Mouse (Mus musculus) brown adipose tissue, adult 24 weeks (tissue): ENCODE data around the gene Ndufb3. TPM values are rescaled to one million over a fixed set of nuclear protein-coding genes. Genes with fewer than 3 reads are reported as not detected.
"Not testable (repeated sequence)": the region's sequence is repeated elsewhere in the genome, so short reads cannot be mapped to it uniquely, and the experiment has no call there.

ENCODE experiments used
- H3K27ac ChIP-seq: fragments of 200-500 bp; replicated peaks from 2 replicates; pipeline ENCODE4 v1.5.1; 2012; ENCODE audit warnings: low read depth, mild to moderate bottlenecking, low read length
- H3K4me1 ChIP-seq: fragments of 200-500 bp; 2 replicates; pipeline ENCODE4 v1.6.1; 2012; ENCODE audit warnings: low read length, mixed read lengths; ENCODE audit not compliant: control insufficient read depth, insufficient read depth, insufficient read length
- H3K4me3 ChIP-seq: fragments of 200-500 bp; 2 replicates; pipeline ENCODE4 v1.5.1; 2012; ENCODE audit warnings: low read depth, mild to moderate bottlenecking, low read length, moderate library complexity; ENCODE audit not compliant: insufficient read depth
- polyA plus RNA-seq: library from polyadenylated mRNA; stranded (reverse); fragments of >200 nt; gene quantifications from 2 replicates; pipeline ENCODE4 v1.2.4, GENCODE M21; 2012; ENCODE audit not compliant: missing spikeins, insufficient read depth, insufficient read length

Gene Ndufb3
- polyA plus RNA-seq, 1 experiment, result 1,018 TPM

DNA sequence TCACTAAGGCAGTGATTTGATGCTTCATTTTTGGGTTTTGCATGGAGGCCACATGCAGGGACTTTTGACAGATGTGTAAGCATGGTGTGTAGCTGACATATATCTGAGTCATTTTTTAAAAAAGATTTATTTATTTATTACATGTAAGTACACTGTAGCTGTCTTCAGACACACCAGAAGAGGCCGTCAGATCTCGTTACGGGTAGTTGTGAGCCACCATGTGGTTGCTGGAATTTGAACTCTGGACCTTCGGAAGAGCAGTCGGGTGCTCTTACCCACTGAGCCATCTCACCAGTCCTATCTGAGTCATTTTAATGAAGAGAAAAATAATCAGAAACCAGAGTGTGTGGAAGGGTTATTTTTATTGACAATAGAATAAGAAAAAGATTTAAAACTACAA lies 23.4 kb downstream of the Ndufb3 start:
- peak overlapping the region; percentile 60 for H3K27ac ChIP-seq
- not testable (repeated sequence) for H3K4me3 ChIP-seq, H3K4me1 ChIP-seq

DNA sequence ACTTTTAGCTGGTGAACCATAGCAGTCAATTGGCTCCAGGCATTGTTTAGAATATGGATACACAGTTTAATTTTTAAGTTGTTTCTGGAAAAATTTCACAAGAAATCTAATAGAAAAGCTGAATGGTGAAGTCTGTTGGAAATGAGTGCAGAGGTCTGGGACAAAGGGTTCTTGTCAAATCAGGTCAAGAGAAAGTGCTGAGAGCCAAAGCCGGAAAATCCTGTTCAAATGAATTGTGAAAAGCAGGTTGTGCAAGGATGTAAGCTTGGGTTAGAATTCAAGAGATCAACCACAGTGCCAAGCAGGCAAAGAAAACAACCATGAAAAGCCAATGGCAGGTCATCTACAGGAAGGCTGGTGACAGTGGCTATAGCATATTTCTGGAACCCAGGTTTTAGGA lies 24.0 kb downstream of the Ndufb3 start:
- Histone ChIP-seq H3K4me3 (no peak overlapping the region), H3K27ac (peak overlapping the region; percentile 100)

GRCm38 (mm10) chr1:58610611-58611010 lies 24.4 kb downstream of the Ndufb3 start:
- Histone ChIP-seq H3K27ac (peak overlapping the region; percentile 100), H3K4me1 (peaks cover 6% of the 10 kb centered on the region; the same call in 1 of the 2 replicates)

More for the DNA sequence above, 24.0 kb downstream of the Ndufb3 start:
- peaks cover 6% of the 10 kb centered on the region; the same call in 1 of the 2 replicates for H3K4me1 ChIP-seq

GRCm38 (mm10) chr1:58613786-58614185 lies 27.6 kb downstream of the Ndufb3 start:
- Histone ChIP-seq H3K4me3 (no peak overlapping the region), H3K27ac (no peak overlapping the region)

More at GRCm38 (mm10) chr1:58610611-58611010, 24.4 kb downstream of the Ndufb3 start:
- H3K4me3 ChIP-seq, result no peak overlapping the region

GRCm38 (mm10) chr1:58614424-58614823 lies 28.2 kb downstream of the Ndufb3 start:
- Histone ChIP-seq H3K27ac (peak overlapping the region; percentile 100), H3K4me1 (peaks cover 13% of the 10 kb centered on the region; the same call in 1 of the 2 replicates), H3K4me3 (no peak overlapping the region)

More at GRCm38 (mm10) chr1:58613786-58614185, 27.6 kb downstream of the Ndufb3 start:
- peaks cover 13% of the 10 kb centered on the region; the same call in 1 of the 2 replicates for H3K4me1 ChIP-seq

DNA sequence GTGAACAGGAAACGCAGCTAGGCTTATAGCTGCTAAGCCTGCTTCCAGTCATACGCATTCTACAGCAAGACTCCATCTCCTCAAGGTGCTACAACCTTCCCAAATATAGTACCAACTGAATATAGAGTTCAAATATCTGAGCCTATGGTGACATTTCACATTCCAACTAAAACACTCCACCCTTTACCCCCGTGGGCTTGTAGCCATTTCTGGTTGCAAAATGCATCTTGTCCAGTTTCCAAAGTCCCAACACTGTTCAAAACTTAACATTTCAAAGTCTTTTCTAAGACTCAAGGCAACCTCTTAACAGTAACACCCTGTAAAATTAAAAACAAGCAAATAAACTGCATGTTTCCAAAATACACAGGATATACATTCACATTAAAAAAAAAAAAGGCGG lies 29.0 kb downstream of the Ndufb3 start:
- H3K27ac ChIP-seq, result peak overlapping the region; percentile 100
- no peak overlapping the region for H3K4me3 ChIP-seq
- H3K4me1 ChIP-seq, result peaks cover 13% of the 10 kb centered on the region; the same call in 1 of the 2 replicates

DNA sequence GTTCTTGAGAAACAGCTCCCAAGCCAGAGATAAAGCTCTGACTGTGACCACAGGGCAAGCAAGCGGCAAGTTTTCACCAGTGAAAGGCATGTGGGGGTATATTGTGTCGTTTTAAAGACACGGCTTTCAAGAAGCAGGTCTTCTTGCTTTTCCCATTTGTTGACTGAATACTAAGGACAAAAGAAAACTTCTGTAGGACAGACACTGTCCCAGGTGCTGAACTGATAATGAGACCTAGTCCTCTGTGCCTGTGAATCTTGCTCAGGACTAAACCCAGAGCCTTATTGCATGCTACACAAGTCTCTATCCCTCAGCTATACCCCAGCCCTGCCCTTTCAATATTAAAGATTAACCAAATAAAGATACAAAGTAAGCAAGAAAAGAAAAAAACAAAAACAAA lies 30.0 kb downstream of the Ndufb3 start:
- Histone ChIP-seq H3K27ac (peak overlapping the region; percentile 94), H3K4me1 (peaks cover 13% of the 10 kb centered on the region; the same call in 1 of the 2 replicates), H3K4me3 (no peak overlapping the region)

- no peak overlapping the region for H3K4me3 ChIP-seq
- H3K4me1 ChIP-seq, result peaks cover 17% of the 10 kb centered on the region; the same call in 1 of the 2 replicates
- H3K27ac ChIP-seq, result no peak overlapping the region
These were observed 30.9 kb downstream of the Ndufb3 start for GRCm38 (mm10) chr1:58617076-58617475.

DNA sequence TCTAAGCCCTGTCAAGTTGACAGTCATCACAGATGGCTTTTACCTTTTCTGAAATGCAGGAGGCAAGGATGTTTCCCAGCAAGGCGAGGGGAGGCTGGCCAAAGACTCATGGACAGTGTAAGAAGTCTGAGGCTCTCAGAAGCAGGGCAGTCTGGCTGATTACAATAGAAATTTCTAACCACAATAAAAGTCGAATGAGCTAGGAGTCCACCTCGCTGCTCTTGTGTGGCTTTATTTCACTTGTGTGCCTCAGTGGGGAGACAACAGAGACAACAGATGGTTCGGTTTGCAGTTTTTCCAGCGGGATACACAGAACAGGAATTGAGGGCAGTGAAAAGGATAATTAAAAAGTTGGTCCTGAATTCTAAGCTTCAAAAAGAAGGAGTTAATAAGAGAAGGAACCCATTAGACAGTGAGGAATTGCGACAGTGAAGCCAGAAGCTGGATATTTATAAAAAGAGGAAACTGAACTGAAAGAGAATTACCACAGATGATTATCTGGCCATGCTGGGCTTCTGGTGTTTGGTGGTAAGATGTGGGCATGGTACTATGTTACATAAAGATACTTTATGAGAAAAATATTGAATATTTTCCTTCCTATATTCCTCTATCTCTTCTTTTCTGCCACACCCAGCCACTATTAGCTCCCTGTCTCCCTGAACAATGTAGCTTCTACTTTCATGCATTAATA lies 31.9 kb downstream of the Ndufb3 start:
- Histone ChIP-seq H3K27ac (peak overlapping the region; percentile 54), H3K4me1 (peaks cover 17% of the 10 kb centered on the region; the same call in 1 of the 2 replicates), H3K4me3 (no peak overlapping the region)

DNA sequence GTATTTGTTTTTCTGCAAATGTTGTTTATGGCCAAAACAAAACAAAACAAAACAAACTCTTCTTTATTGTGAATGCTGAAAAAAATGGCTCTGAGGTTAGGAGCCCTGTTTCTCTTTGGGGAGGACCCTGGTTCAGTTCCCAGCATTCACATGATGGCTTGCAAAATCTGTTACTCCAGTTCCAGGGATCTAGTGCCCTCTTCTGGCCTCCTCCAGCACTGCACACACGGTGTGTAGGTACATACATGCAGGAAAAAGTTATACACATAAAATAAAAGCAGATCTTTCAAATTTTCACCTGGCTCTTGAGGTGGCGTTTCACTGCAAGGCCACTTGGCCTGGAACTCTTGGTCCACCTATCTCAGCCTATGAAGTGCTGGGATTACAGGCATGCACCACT lies 32.6 kb downstream of the Ndufb3 start:
- no peak overlapping the region; the same call in 1 of the 2 replicates for H3K27ac ChIP-seq

GRCm38 (mm10) chr1:58621251-58621650 lies 35.1 kb downstream of the Ndufb3 start:
- Histone ChIP-seq H3K4me1 (peaks cover 7% of the 10 kb centered on the region; the same call in 1 of the 2 replicates), H3K4me3 (no peak overlapping the region), H3K27ac (peak overlapping the region; percentile 99)

More for the DNA sequence above, 32.6 kb downstream of the Ndufb3 start:
- peaks cover 17% of the 10 kb centered on the region; the same call in 1 of the 2 replicates for H3K4me1 ChIP-seq
- H3K4me3 ChIP-seq, result no peak overlapping the region

DNA sequence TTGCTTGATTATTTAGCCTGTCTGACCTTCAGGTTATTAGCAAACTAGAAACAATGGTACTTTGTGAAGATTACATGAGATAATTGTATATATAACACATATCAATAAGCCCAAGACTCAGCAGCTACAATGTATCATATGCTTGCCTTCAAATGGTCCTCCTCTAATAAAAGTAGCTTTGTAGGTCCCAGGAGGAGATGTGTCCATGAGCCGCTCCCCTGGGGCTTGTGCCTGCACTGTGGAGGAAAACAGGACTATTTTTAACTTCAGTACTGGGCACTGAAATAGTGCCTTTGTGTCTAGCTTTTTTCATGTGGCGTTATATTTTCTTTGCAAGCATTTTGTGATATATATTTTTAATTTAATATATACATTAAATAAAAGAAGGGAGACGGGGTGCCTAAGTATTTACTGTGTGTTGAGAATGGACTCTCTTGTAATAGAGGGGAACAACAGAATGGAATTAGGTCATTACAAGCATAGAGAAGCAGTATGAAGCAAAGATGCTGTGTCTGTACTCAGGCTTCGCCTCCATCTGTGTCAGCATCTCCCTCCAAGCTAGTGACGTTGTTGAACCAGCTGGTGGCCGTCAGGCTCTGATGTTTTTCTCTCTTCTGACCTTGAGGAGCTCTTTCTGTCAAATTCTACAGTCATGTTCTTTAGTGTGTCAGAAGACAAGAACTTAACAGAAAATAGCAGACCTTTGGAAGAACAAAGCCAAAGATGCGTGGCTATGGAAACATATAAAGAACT lies 36.0 kb downstream of the Ndufb3 start:
- Histone ChIP-seq H3K4me3 (no peak overlapping the region), H3K27ac (peak overlapping the region; percentile 99), H3K4me1 (peaks cover 5% of the 10 kb centered on the region; the same call in 1 of the 2 replicates)

DNA sequence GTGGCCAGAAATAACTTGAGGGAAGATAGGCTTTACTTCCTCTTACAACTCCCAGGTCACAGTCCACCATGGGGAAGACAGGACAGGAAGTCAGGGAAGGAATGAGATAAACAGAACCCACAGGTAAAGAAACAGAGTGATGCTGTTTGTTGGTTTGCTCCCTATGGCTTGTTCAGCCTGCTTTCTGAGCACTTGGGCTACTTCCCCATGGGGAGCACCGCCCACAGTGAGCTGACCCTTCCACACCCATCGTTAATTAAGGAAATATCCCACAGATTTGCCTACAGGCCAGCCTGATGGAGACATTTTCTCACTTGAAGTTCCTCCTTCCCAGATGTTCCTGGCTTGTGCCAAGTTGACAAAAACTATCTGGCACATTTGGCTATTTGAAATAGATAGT lies 42.7 kb downstream of the Ndufb3 start:
- H3K4me1 ChIP-seq, H3K27ac ChIP-seq, H3K4me3 ChIP-seq: not testable (repeated sequence)
